Mouse (Mus musculus) ovary, postnatal 14 days (tissue): ENCODE results near the gene Arhgap31.
A peak's percentile ranks its signal among the peaks of the same experiment; 100 is the strongest.

Source experiments
- DNase-seq: peaks from one replicate; pipeline ENCODE4 v3.0.0; 2022; ENCODE audit warnings: low spot score

Gene Arhgap31

GRCm38 (mm10) chr16:38712581-38713403 lies at the start of gene Arhgap31:
TSS of gene Arhgap31 (minus strand) at chr16:38713274.
- peak; percentile 67 for DNase-seq

- DNase-seq: no peak
These were observed 49.3 kb upstream of the Arhgap31 start for GRCm38 (mm10) chr16:38762401-38762800.

GRCm38 (mm10) chr16:38761972-38762371 lies 48.9 kb upstream of the Arhgap31 start:
- no peak for DNase-seq

GRCm38 (mm10) chr16:38760834-38761375 lies 47.8 kb upstream of the Arhgap31 start:
- DNase-seq: no peak

- no peak for DNase-seq
These were observed 47.2 kb upstream of the Arhgap31 start for GRCm38 (mm10) chr16:38760239-38760638.

- no peak for DNase-seq
These were observed 45.2 kb upstream of the Arhgap31 start for GRCm38 (mm10) chr16:38758104-38758861.

GRCm38 (mm10) chr16:38757626-38758025 lies 44.6 kb upstream of the Arhgap31 start:
- no peak for DNase-seq

- no peak for DNase-seq
These were observed 43.5 kb upstream of the Arhgap31 start for GRCm38 (mm10) chr16:38756572-38756971.

GRCm38 (mm10) chr16:38756177-38756503 lies 43.1 kb upstream of the Arhgap31 start:
- no peak for DNase-seq

- no peak for DNase-seq
These were observed 42.5 kb upstream of the Arhgap31 start for GRCm38 (mm10) chr16:38755452-38756176.

- DNase-seq: no peak
These were observed 40.6 kb upstream of the Arhgap31 start for GRCm38 (mm10) chr16:38753631-38754030.

GRCm38 (mm10) chr16:38750803-38751202 lies 37.7 kb upstream of the Arhgap31 start:
- no peak for DNase-seq

GRCm38 (mm10) chr16:38743941-38744673 lies 31.0 kb upstream of the Arhgap31 start:
- no peak for DNase-seq

GRCm38 (mm10) chr16:38742659-38743131 lies 29.6 kb upstream of the Arhgap31 start:
- no peak for DNase-seq

- DNase-seq: peak; percentile 71
These were observed 29.1 kb upstream of the Arhgap31 start, which contains the start of gene B4galt4 for GRCm38 (mm10) chr16:38742113-38742658. TSS of gene B4galt4 (plus strand) at chr16:38742264.

- no peak for DNase-seq
These were observed 28.3 kb upstream of the Arhgap31 start for GRCm38 (mm10) chr16:38741204-38741903.

- no peak for DNase-seq
These were observed 17.8 kb upstream of the Arhgap31 start for GRCm38 (mm10) chr16:38730921-38731320.

GRCm38 (mm10) chr16:38729610-38730288 lies 16.7 kb upstream of the Arhgap31 start:
- DNase-seq: no peak

GRCm38 (mm10) chr16:38729139-38729538 lies 16.1 kb upstream of the Arhgap31 start:
- no peak for DNase-seq
